Mouse (Mus musculus): Measurements from ENCODE around the gene Sema4d.

DNA sequence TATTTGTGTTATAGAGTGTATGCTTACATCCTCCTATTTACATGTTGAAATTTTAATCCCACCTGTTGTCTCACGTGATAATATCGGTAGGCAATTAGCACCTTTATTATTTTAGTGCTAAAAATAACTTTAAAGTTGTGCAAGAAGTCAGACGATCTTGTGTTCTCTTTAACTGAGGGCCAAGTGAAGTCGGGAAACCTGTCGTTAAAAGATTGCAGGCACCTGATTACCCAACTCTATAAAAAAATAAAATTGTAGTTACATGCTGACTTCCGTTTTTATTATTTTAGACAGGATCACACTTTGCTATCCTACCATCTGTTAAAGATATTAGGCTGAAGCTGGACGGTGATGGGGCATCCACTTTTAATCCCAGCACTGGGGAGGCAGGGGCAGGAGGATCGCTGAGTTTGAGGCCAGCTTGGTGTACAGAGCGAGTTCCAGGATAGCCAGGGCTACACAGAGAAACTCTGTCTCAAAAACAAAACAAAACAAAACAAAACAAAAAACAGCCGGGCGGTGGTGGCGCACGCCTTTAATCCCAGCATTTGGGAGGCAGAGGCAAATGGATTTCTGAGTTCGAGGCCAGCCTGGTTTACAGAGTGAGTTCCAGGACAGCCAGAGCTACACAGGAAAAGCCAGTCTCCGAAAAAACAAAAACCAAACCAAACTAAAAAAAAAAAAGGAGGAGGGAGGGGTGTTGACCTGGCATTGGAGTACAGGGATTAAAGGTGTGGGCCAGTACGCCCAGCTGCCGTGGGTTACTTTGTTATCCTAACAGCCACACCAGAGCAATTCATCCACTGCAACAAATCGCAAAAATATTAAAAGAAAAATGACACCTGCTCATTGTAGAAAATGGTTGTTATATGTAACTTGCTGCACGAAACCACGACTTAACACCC, 149.4 kb downstream of the Sema4d start:
- TF ChIP-seq CTCF (IDR thresholded peaks at IDR 0.05): no peak
- no peak; the same call in 1 of the 2 replicates for TF ChIP-seq EP300 (IDR thresholded peaks at IDR 0.05)

All from lung, postnatal 0 days (tissue).